Mouse (Mus musculus) heart, postnatal 0 days (tissue): ENCODE results near the gene Kyat3.
A peak's percentile ranks its signal among the peaks of the same experiment; 100 is the strongest.

Experiments
- CTCF ChIP-seq: IDR thresholded peaks from 2 replicates; pipeline ENCODE4 v1.5.1; 2016; ENCODE audit warnings: antibody characterized with exemption, control low read depth, low read depth
- EP300 ChIP-seq: IDR thresholded peaks from 2 replicates; pipeline ENCODE4 v1.6.1; 2016; ENCODE audit warnings: antibody characterized with exemption, low read depth

GRCm38 (mm10) chr3:142764995-142765777 lies 64.3 kb downstream of the Kyat3 start, which contains the start of gene Gtf2b:
- TF ChIP-seq EP300 (peak; percentile 67; the same call in 1 of the 2 replicates), CTCF (no peak)
